Mouse (Mus musculus): ENCODE results near the gene Zdhhc6.

DNA sequence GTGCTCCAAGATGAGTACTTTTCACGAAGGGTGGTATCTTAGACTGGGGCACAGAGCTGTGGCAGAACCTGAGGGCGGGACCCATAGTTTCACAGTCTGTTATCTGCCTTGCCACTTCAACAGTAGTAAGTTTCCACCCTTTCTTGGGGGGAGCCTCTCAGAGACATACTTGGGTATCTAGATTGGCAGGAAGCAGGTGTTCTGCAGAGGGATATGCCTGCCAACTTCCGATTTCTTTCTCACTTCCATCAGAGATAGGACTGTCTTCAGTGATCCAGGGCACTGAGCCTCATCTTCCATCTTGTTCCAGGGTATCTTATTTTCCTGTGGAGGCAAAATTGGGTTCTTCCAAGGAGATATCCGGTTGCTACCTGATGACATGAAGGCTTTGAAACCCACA is 31.7 kb downstream of the Zdhhc6 start:
- TF ChIP-seq USF1 (IDR thresholded peaks at IDR 0.05; ENCODE audit: low read depth) (no peak), CTCF (IDR thresholded peaks at IDR 0.05; ENCODE audit: control insufficient read depth, insufficient read depth, insufficient read length) (no peak), MYOG (IDR thresholded peaks at IDR 0.05; ENCODE audit: control insufficient read depth, extremely low read depth, insufficient read length) (no peak), CEBPB (IDR thresholded peaks at IDR 0.05; ENCODE audit: low read depth) (no peak)

All from C2C12 (cell line).